Mouse (Mus musculus) cortical plate, adult 2 months (tissue): ENCODE measurements at regions not wholly inside any gene's neighbourhood (a gene's known extent, or its start where the extent isn't known, plus 50 kb on each side); places are given as distances from the start of the nearest gene placed in this dataset.

Source experiments
- CTCF ChIP-seq: fragments of 200-500 bp; IDR thresholded peaks from 2 replicates; pipeline ENCODE4 v1.5.1; 2011; ENCODE audit warnings: mild to moderate bottlenecking, control low read depth, low read length; ENCODE audit not compliant: insufficient read depth; ENCODE audit errors: extremely low read depth
- POLR2A ChIP-seq: fragments of 200-500 bp; IDR thresholded peaks from 2 replicates; pipeline ENCODE4 v1.6.1; 2011; ENCODE audit warnings: mild to moderate bottlenecking, low read length, control low read depth; ENCODE audit not compliant: insufficient read depth; ENCODE audit errors: extremely low read depth

DNA sequence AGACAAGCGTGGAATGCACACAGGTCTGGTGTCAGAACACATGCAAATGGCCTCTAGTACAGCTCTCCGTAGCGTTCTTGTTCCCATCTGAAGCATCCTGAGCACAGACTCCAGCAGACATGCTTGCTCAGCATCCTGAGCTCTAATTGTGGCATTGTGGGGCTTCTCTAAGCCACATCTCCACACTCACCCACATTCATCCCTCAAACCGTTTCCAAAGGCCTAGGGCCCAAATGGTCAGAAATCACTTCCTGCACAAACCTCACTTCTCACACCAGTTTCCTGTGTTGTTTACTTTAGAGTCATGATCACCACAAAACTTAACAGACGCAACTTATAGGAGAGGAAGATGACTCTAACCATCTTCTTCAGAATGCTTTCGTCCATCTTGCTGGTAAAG, 358.1 kb downstream of the Setd4 start:
- TF ChIP-seq POLR2A: no peak
- no peak for TF ChIP-seq CTCF
